ENCODE assay signal across 18 mouse cellular contexts in the genomic region with DNA sequence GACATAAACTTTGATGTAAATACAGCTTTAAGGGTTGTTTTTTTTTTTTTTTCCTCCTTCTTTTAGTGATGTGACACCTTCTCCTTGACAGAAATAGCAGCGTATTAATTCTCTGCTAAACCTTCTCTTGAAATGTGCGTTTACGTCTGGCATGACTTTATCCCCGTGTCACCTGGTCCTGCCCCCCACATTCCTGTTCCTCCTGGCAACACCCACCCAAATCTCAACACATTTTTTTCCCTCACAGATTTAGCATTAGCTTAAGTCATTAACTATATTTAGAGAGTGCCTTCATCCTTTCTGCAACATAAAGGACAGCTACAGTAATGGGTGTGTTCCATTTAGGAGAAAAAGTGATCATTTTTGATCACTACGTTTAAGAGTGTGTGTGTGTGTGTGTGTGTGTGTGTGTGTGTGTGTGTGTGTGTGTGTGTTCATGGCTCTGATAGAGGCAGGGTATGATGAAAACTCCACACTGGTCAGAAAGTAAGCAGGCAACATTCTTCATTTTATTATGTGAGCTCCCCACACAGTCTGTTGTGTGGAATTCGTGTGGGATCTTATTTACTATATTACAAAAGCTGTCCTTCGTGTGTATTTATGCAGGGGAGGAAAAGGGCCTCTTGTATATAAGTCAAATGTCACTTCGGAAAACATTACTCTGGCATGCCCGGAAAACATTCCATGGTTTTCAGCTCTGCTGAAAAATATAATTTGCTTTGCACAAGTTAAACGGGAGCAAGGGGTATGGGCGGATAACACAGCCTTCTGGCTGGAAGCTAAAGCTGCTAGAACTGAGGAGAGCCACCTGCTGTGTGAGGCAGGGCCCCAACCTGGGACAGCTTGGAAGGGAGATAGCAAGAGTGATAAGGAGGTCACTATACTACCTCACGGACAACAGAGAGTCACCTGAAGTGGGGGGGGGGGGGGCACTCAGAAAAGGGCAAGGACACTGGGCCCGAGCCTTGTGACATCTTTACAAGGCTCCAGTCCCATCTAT.
DNase-seq lines count a peak whose midpoint lies in the region; ATAC-seq and TF ChIP-seq lines count a peak whose summit lies in the region.
"Had no signal": no experiment of that assay in that cellular context is flagged by ENCODE, and none has a peak within 500 bp of the region (broad histone marks: within the 10 kb centered on the region; RNA-seq: fewer than 3 reads in every experiment).

No protein-coding gene starts in this region.

- no peak for DNase-seq in gastrocnemius, adult 2 months
- DNase-seq in gastrocnemius, postnatal 25 days, result no peak
- DNase-seq in intestine, embryonic 14.5 days (ENCODE audit: low spot score), result no peak
- peak in 1 of 2 experiments; percentile 32 for DNase-seq in left cerebral cortex, adult 2 months (ENCODE audit: extremely low spot score in 1 of 2, low spot score in 2 of 2)
- no peak for DNase-seq in left cerebral cortex, adult 9 months (ENCODE audit: low spot score in 2 of 2)
- DNase-seq in brain, adult 2 months (ENCODE audit: low read depth, low spot score), result peak; percentile 77
- no peak for DNase-seq in thymus, postnatal 4 days
- DNase-seq: adrenal gland, postnatal 36 days; cerebellum, postnatal 10 days; gastrocnemius, postnatal 10 days; layer of hippocampus, postnatal 36 days; midbrain, embryonic 14.5 days had no signal

- H3K4me2 ChIP-seq in intestine, embryonic 14.5 days (ENCODE audit: low read length), result no peak overlapping the region
- H3K4me2 ChIP-seq in intestine, postnatal 0 days (replicated peaks; ENCODE audit: low read depth), result no peak overlapping the region
- H3K4me2 ChIP-seq: liver, embryonic 12.5 days had no signal

- H3K9ac ChIP-seq in intestine, embryonic 14.5 days (ENCODE audit: low read length), result no peak overlapping the region
- no peak overlapping the region for H3K9ac ChIP-seq in intestine, postnatal 0 days (ENCODE audit: low read depth, low read length)
- H3K9ac ChIP-seq: liver, embryonic 12.5 days had no signal

- H3K27ac ChIP-seq in gastrocnemius, adult 2 months, result peak overlapping the region; percentile 28; the same call in 1 of the 2 replicates
- H3K27ac ChIP-seq in intestine, embryonic 14.5 days (ENCODE audit: low read depth), result no peak overlapping the region
- H3K27ac ChIP-seq in intestine, postnatal 0 days (ENCODE audit: low read depth, low read length), result no peak overlapping the region
- peak overlapping the region; percentile 91 for H3K27ac ChIP-seq in left cerebral cortex, adult 2 months
- H3K27ac ChIP-seq: limb, embryonic 10.5 days; liver, embryonic 12.5 days; macrophage had no signal

- no peak for TF ChIP-seq CTCF in gastrocnemius, adult 2 months (IDR thresholded peaks at IDR 0.05)
- TF ChIP-seq CTCF in intestine, postnatal 0 days (IDR thresholded peaks at IDR 0.05; ENCODE audit: low read depth), result no peak
- no peak for TF ChIP-seq CTCF in left cerebral cortex, adult 2 months (IDR thresholded peaks at IDR 0.05)

- H3K27me3 ChIP-seq in intestine, embryonic 14.5 days (replicated peaks; ENCODE audit: control insufficient read depth, insufficient read depth, low read length), result no peaks in the 10 kb centered on the region
- H3K27me3 ChIP-seq in intestine, postnatal 0 days (replicated peaks; ENCODE audit: control insufficient read depth, insufficient read depth, low read length), result no peaks in the 10 kb centered on the region
- H3K27me3 ChIP-seq: liver, embryonic 12.5 days had no signal

- no peaks in the 10 kb centered on the region for H3K9me3 ChIP-seq in intestine, embryonic 14.5 days (ENCODE audit: control insufficient read depth, low read length)
- H3K9me3 ChIP-seq in intestine, postnatal 0 days (ENCODE audit: control insufficient read depth), result no peaks in the 10 kb centered on the region
- H3K9me3 ChIP-seq: limb, embryonic 10.5 days; liver, embryonic 12.5 days had no signal

- H3K36me3 ChIP-seq in intestine, embryonic 14.5 days (ENCODE audit: control insufficient read depth, insufficient read depth, low read length), result no peaks in the 10 kb centered on the region
- H3K36me3 ChIP-seq in intestine, postnatal 0 days (ENCODE audit: control insufficient read depth, insufficient read depth), result no peaks in the 10 kb centered on the region
- H3K36me3 ChIP-seq: limb, embryonic 10.5 days; liver, embryonic 12.5 days had no signal

- intact Hi-C loops in gastrocnemius, adult 2 months (cut with DNase I), result loop anchor here (5.0 kb wide), 1 partner anchor 42 kb away; no protein-coding TSS in a partner anchor
- intact Hi-C loops in left cerebral cortex, adult 2 months (cut with DNase I), result loop anchor here (5.0 kb wide), 1 partner anchor 42 kb away; no protein-coding TSS in a partner anchor

- peak; percentile 58 for ATAC-seq in intestine, embryonic 14.5 days (replicated peaks; ENCODE audit: low FRiP score, low TSS enrichment, low read depth)
- no peak for ATAC-seq in intestine, postnatal 0 days
- ATAC-seq: forebrain, embryonic 14.5 days; inflammation-experienced regulatory T-cells, adult 6 months; liver, embryonic 12.5 days had no signal

- peaks cover 15% of the 10 kb centered on the region for H3K4me1 ChIP-seq in intestine, embryonic 14.5 days (replicated peaks; ENCODE audit: control insufficient read depth, insufficient read depth, low read length)
- H3K4me1 ChIP-seq in intestine, postnatal 0 days (replicated peaks; ENCODE audit: control insufficient read depth, insufficient read depth, low read length), result no peaks in the 10 kb centered on the region

- 33% methylated on average over 13 of the region's 13 CpGs for whole genome bisulfite sequencing in intestine, embryonic 14.5 days
- WGBS in intestine, postnatal 0 days, result 38% methylated on average over 13 of the region's 13 CpGs

- H3K4me3 ChIP-seq in gastrocnemius, adult 2 months, result no peak overlapping the region
- H3K4me3 ChIP-seq in intestine, embryonic 14.5 days (ENCODE audit: low read depth, low read length), result no peak overlapping the region
- no peak overlapping the region for H3K4me3 ChIP-seq in intestine, postnatal 0 days (ENCODE audit: low read depth, low read length)
- H3K4me3 ChIP-seq in left cerebral cortex, adult 2 months, result no peak overlapping the region
- H3K4me3 ChIP-seq: limb, embryonic 10.5 days; liver, embryonic 12.5 days had no signal

Comparison
In these comparisons a context has a peak if more than half of its experiments do, and no peak if none do; other contexts are left out.
1. H3K27ac ChIP-seq: peak in gastrocnemius, adult 2 months (single experiment) and left cerebral cortex, adult 2 months (single experiment); none in intestine, embryonic 14.5 days (single experiment) and intestine, postnatal 0 days (single experiment).